Mouse (Mus musculus): ENCODE measurements around the gene Ankrd12. TPM values are rescaled to one million over a fixed set of nuclear protein-coding genes. Genes with fewer than 3 reads are reported as not detected.
A peak's percentile ranks its signal among the peaks of the same experiment; 100 is the strongest.

The Ankrd12 gene
- total RNA-seq (2015; ENCODE audit: low replicate concordance) (27.8 and 45.0 TPM in 2 replicates), total RNA-seq (2017; ENCODE audit: low replicate concordance) (27.3 and 32.6 TPM in 2 replicates)

GRCm38 (mm10) chr17:66076934-66077333 lies at the start of gene Ankrd12:
Ankrd12 (minus strand) TSS chr17:66077089.
- peak; percentile 94 for ATAC-seq (replicated peaks; ENCODE audit: low FRiP score, poor library complexity, severe bottlenecking)

- no peak for ATAC-seq (replicated peaks; ENCODE audit: low FRiP score, poor library complexity, severe bottlenecking)
Measured at GRCm38 (mm10) chr17:66125211-66125610, 48.3 kb upstream of the Ankrd12 start.

GRCm38 (mm10) chr17:66123816-66124610 lies 47.1 kb upstream of the Ankrd12 start:
- ATAC-seq (replicated peaks; ENCODE audit: low FRiP score, poor library complexity, severe bottlenecking): peak; percentile 11; the same call in 1 of the 2 replicates

DNA sequence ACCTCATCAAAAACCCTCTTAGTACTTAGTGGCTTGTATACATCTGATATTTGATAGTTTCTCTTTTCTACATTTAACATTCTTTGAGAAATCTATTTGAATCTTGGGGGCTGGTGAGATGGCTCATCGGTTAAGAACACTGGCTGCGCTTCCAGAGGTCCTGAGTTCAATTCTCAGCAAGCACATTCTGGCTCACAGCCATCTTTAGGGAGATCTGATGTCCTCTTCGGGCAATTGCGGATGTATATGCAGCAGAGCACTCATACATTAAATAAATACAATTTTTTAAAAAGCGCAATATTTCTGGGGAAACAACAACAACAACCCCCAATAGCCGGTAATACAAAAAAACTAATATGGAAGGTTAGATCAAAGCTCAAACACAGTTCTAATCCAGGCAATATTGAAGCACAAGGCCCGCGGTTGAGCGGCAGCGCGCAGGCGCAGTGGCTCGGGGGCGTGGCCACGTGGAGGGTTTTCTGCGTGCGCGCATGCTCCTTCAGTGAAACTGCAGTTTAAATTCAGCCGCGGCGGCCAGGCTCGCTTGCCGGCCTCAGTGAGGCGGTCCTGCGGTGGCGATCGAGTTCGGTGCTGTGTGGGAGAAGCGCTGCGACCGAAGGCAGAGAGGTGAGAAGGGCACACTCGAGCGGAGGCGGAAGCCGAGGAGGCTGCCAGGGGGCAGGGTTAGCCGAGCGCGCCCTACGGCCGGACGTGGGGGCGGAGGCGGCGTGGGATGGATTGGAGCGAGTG lies 46.4 kb upstream of the Ankrd12 start, which contains the start of gene Ddx11:
Gene Ddx11, plus strand, starts transcription at position 455 of the 750 bp plus-strand sequence.
- ATAC-seq (replicated peaks; ENCODE audit: low FRiP score, poor library complexity, severe bottlenecking): peak; percentile 94

GRCm38 (mm10) chr17:66120701-66121100 lies 43.8 kb upstream of the Ankrd12 start:
- ATAC-seq (replicated peaks; ENCODE audit: low FRiP score, poor library complexity, severe bottlenecking): no peak

DNA sequence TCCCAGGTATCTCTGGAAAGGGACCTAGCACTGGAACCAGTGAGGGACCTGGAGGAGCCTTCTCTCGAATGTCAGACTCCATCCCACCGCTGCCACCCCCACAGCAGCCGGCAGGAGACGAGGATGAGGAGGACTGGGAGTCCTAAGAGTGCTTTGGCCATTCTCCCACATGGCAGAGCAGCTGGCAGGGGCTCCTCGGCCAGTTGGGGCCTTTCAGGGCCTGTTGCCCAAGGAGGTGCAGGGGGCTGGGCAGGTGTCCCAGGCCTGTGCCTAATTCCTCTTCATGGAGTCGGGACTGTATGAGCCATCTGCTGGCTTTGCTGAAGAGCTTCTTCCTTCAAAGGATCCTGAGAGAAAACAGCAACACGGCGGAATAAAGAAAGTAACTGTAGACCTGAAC lies 42.1 kb upstream of the Ankrd12 start:
- no peak for ATAC-seq (replicated peaks; ENCODE audit: low FRiP score, poor library complexity, severe bottlenecking)

DNA sequence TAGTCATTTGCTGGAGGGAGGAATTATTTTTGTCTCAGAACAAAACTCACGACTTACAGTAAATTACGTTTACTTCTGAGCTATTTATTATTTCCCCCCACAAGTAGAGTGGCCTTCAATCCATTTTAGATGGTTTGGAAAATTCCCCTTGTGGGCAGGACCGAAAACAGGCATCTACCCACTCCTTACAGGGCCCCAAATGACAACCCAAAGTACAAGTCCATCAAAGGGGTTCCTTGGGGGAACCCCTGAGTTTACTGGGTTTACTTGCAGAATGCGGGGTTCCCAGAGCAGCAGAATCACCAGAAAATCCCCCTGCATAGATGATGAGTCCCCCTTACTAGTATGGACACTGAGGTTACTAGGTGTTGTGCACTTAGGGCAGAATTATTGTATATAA lies 35.3 kb upstream of the Ankrd12 start:
- ATAC-seq (replicated peaks; ENCODE audit: low FRiP score, poor library complexity, severe bottlenecking): no peak

- peak; percentile 95 for ATAC-seq (replicated peaks; ENCODE audit: low FRiP score, poor library complexity, severe bottlenecking)
Measured at GRCm38 (mm10) chr17:66111402-66111959, 34.6 kb upstream of the Ankrd12 start, which contains the start of gene Washc1. Washc1 (plus strand) TSS chr17:66111545.

DNA sequence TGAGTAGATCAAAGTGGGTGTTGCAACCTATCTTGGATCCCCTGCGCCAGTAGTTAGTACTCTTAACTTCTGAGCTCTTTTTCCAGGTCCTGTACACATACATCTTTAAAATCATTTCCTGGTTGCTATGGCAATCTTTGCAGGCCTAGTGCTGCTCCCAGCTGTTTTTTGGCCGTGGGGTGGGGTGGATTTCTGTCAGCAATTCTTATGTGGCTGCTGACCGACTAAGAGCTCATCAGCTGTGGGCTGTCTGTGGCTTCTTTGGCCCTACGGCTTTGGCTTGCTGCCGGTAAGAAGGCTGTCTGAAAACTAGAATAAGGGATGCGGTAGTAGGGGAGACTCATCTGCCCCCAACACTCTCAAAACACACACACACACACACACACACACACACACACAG lies 33.9 kb upstream of the Ankrd12 start:
- no peak for ATAC-seq (replicated peaks; ENCODE audit: low FRiP score, poor library complexity, severe bottlenecking)

- no peak for ATAC-seq (replicated peaks; ENCODE audit: low FRiP score, poor library complexity, severe bottlenecking)
Measured at GRCm38 (mm10) chr17:66108198-66108597, 31.3 kb upstream of the Ankrd12 start.

GRCm38 (mm10) chr17:66107466-66107865 lies 30.6 kb upstream of the Ankrd12 start:
- no peak for ATAC-seq (replicated peaks; ENCODE audit: low FRiP score, poor library complexity, severe bottlenecking)

- ATAC-seq (replicated peaks; ENCODE audit: low FRiP score, poor library complexity, severe bottlenecking): peak; percentile 60
Measured at GRCm38 (mm10) chr17:66106601-66107267, 29.8 kb upstream of the Ankrd12 start.

GRCm38 (mm10) chr17:66104076-66104475 lies 27.2 kb upstream of the Ankrd12 start:
- no peak for ATAC-seq (replicated peaks; ENCODE audit: low FRiP score, poor library complexity, severe bottlenecking)

DNA sequence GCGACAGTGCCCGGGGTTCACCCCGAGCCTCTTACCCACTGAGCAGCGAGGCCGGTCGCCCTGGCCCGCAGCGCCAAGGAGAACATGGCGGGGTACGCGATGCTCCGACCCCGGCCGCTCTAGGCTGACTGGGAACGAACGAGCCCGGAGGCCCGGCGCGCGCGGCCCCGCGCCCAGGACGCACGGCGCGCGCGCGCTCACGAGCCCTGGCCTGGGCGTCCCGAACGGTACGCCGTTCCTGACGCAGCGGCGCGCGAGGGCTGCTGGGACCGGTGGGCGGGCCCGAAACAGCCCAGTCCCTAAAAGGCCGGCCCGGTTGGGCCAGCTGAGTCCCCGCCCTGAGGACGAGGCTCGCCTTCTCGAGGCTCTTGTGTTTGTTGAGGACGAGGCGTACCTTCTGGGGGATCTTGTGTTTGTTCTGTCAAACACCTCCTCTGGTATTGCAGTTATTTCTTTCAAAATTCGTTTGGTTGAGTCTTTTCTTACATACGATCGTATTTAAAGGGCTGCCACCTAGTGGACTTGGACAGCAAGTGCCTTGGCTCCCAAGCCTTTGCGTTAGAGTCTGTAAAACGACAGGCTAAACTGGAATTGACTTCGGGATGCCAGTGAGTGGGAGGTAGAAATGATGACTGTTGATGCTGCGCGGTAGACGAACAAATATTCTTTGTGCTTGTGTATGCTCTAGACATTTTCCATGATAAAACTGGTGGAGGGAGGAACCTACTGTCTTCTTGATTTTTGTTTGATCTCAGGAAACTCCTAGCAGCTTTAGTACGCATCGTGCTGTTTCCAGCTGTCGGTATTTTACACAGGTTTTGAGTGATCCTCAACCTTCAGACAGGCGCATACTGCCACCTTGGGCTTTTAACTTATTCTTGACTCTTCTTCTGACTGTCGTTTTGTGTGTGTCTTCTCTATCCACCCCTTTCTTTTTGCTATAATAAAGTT lies 24.8 kb upstream of the Ankrd12 start, which contains the start of gene Ndufv2:
Gene Ndufv2, minus strand, starts transcription at position 180 of the 951 bp plus-strand sequence.
- peak; percentile 96 for ATAC-seq (replicated peaks; ENCODE audit: low FRiP score, poor library complexity, severe bottlenecking)

GRCm38 (mm10) chr17:66100566-66101379 lies 23.9 kb upstream of the Ankrd12 start:
- ATAC-seq (replicated peaks; ENCODE audit: low FRiP score, poor library complexity, severe bottlenecking): peak; percentile 41

DNA sequence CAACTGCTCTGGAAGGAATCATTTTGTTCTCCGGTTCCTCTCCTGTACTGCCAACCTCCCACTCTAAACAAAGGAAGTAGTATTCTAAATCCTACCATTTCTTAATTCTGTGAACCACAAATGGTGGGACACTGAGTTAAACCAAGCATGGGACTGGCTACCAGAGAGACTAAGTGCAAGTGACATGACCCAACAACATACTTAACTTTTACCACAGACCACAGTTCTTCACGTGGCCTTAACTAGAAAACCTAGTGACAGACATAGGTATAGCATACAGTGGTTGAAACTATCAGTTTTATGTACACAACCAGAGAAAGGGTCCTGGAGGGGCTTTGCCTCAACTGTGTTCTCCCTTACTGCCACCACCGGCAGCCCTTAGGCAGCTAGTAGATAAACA lies 15.8 kb upstream of the Ankrd12 start:
- no peak for ATAC-seq (replicated peaks; ENCODE audit: low FRiP score, poor library complexity, severe bottlenecking)

DNA sequence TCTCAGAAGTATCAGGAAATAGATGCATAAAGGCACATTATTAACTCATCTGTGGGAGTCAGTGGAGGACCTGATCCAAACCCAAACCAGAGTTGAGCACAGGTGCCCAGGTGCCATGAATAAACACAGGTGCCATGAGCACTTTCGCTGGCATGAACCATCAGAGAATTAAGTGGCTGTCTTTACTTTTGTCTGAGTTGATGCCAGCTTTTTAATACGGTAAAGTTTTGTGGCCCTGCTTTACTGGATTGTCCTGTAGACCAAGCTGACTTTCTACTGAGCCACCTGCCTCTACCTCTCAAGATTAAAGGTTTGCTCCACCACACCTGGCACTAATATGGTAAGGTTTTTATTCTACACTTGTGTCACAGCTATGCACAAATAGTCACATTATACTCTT lies 15.2 kb upstream of the Ankrd12 start:
- no peak for ATAC-seq (replicated peaks; ENCODE audit: low FRiP score, poor library complexity, severe bottlenecking)

GRCm38 (mm10) chr17:66091392-66091791 lies 14.5 kb upstream of the Ankrd12 start:
- ATAC-seq (replicated peaks; ENCODE audit: low FRiP score, poor library complexity, severe bottlenecking): peak; percentile 56; the same call in 1 of the 2 replicates

Measured in erythroblast, adult 5-6 weeks (primary cell).